Mouse (Mus musculus) cerebellum, adult 2 months (tissue): ENCODE measurements around the gene Rgs16. TPM values are rescaled to one million over a fixed set of nuclear protein-coding genes. Genes with fewer than 3 reads are reported as not detected.

Source experiments
- DNase-seq, 2 experiments: peaks; one replicate each; pipeline ENCODE4 v3.0.0; 2021
- H3K27ac ChIP-seq: fragments of 200-500 bp; 2 replicates; pipeline ENCODE4 v1.5.1; 2012; ENCODE audit warnings: low read length, control low read depth, inconsistent platforms; ENCODE audit not compliant: insufficient read depth
- H3K27me3 ChIP-seq: fragments of 200-500 bp; 2 replicates; pipeline ENCODE4 v1.6.1; 2012; ENCODE audit warnings: inconsistent platforms, mild to moderate bottlenecking, low read length, moderate library complexity; ENCODE audit not compliant: control insufficient read depth, insufficient read depth
- H3K4me1 ChIP-seq: fragments of 200-500 bp; 2 replicates; pipeline ENCODE4 v1.6.1; 2011; ENCODE audit warnings: low read length; ENCODE audit not compliant: control insufficient read depth, insufficient read depth
- H3K4me3 ChIP-seq: fragments of 200-500 bp; replicated peaks from 2 replicates; pipeline ENCODE3; 2011; ENCODE audit warnings: mild to moderate bottlenecking, low read depth, low read length, control low read depth; ENCODE audit not compliant: insufficient read depth
- CTCF ChIP-seq: fragments of 200-500 bp; IDR thresholded peaks from 2 replicates; pipeline ENCODE4 v1.5.1; 2011; ENCODE audit warnings: low read depth, mild to moderate bottlenecking, control low read depth, low read length, moderate library complexity, borderline replicate concordance; ENCODE audit not compliant: insufficient read depth
- POLR2A ChIP-seq: fragments of 200-500 bp; IDR thresholded peaks from 2 replicates; pipeline ENCODE4 v1.6.1; 2011; ENCODE audit warnings: low read length, control low read depth, borderline replicate concordance; ENCODE audit not compliant: insufficient read depth
- whole genome bisulfite sequencing: fragments of 180-500 bp; shearing (Covaris S2); methylation state at CpG from one replicate; pipeline ENCODE4 v1.1.7; 2018; 5-methylcytosine and 5-hydroxymethylcytosine counted together
- polyA plus RNA-seq: library from polyadenylated mRNA; depleted of rRNA; stranded (reverse); fragments of >200 nt; gene quantifications from 2 replicates; pipeline ENCODE4 v1.2.3, GENCODE M21; 2012

The Rgs16 gene
- polyA plus RNA-seq, 1 experiment: 12.2 TPM

- H3K4me3 ChIP-seq: peak overlapping the region; percentile 81
- TF ChIP-seq POLR2A (no peak), CTCF (no peak)
- H3K27ac ChIP-seq: no peak overlapping the region
- WGBS: 39% methylated on average over 13 of the region's 13 CpGs
- H3K27me3 ChIP-seq: no peaks in the 10 kb centered on the region
- peaks cover 7% of the 10 kb centered on the region for H3K4me1 ChIP-seq
- no peak for DNase-seq
These were observed 623 bp upstream of the Rgs16 start for GRCm38 (mm10) chr1:153739437-153740015.

- H3K4me1 ChIP-seq: peaks cover 7% of the 10 kb centered on the region
- H3K4me3 ChIP-seq: peak overlapping the region; percentile 81
- WGBS: 62% methylated on average over 12 of the region's 12 CpGs
- no peaks in the 10 kb centered on the region for H3K27me3 ChIP-seq
- H3K27ac ChIP-seq: no peak overlapping the region
- TF ChIP-seq POLR2A (no peak), CTCF (no peak)
- peak in 1 of 2 experiments; percentile 46 for DNase-seq
These were observed 739 bp downstream of the Rgs16 start for GRCm38 (mm10) chr1:153740775-153741400.

- Histone ChIP-seq H3K27me3 (no peaks in the 10 kb centered on the region), H3K4me1 (peaks cover 7% of the 10 kb centered on the region), H3K4me3 (peak overlapping the region; percentile 24), H3K27ac (no peak overlapping the region)
- no peak for DNase-seq
- 57% methylated on average over 18 of the region's 18 CpGs for WGBS
- TF ChIP-seq POLR2A (no peak), CTCF (no peak)
These were observed 1.6 kb downstream of the Rgs16 start for GRCm38 (mm10) chr1:153741551-153742316.

GRCm38 (mm10) chr1:153742374-153743155 is 2.4 kb downstream of the Rgs16 start:
- peak; percentile 72 to 82 for DNase-seq
- Histone ChIP-seq H3K27me3 (no peaks in the 10 kb centered on the region), H3K4me1 (peaks cover 7% of the 10 kb centered on the region), H3K27ac (no peak overlapping the region), H3K4me3 (no peak overlapping the region)
- 47% methylated on average over 11 of the region's 11 CpGs for WGBS
- TF ChIP-seq POLR2A (no peak), CTCF (peak; percentile 92)

- 75% methylated on average over 14 of the region's 14 CpGs for WGBS
- Histone ChIP-seq H3K4me1 (peaks cover 7% of the 10 kb centered on the region), H3K27me3 (no peaks in the 10 kb centered on the region), H3K4me3 (no peak overlapping the region), H3K27ac (no peak overlapping the region)
- TF ChIP-seq POLR2A (no peak), CTCF (no peak)
- no peak for DNase-seq
These were observed 6.0 kb downstream of the Rgs16 start for GRCm38 (mm10) chr1:153746119-153746670.

- WGBS: 4% methylated on average over 12 of the region's 12 CpGs
- H3K4me1 ChIP-seq: peaks cover 7% of the 10 kb centered on the region
- TF ChIP-seq POLR2A (no peak), CTCF (peak; percentile 96)
- DNase-seq: peak; percentile 68 to 75
- H3K27ac ChIP-seq: no peak overlapping the region
- H3K4me3 ChIP-seq: no peak overlapping the region
- H3K27me3 ChIP-seq: no peaks in the 10 kb centered on the region
These were observed 6.6 kb downstream of the Rgs16 start for GRCm38 (mm10) chr1:153746728-153747127.

- WGBS: 69% methylated on average over 12 of the region's 12 CpGs
- H3K27me3 ChIP-seq: no peaks in the 10 kb centered on the region
- DNase-seq: no peak
- no peak overlapping the region for H3K27ac ChIP-seq
- H3K4me1 ChIP-seq: no peaks in the 10 kb centered on the region
- H3K4me3 ChIP-seq: no peak overlapping the region
- TF ChIP-seq POLR2A (no peak), CTCF (no peak)
These were observed 7.8 kb downstream of the Rgs16 start for GRCm38 (mm10) chr1:153747861-153748530.
